Mouse (Mus musculus) E14TG2a.4 (cell line): Measurements from ENCODE around the gene Nrxn3.

ENCODE experiments used
- CTCF ChIP-seq: conservative IDR thresholded peaks from 2 replicates; pipeline ENCODE4 v1.5.1; 2014; ENCODE audit warnings: low read length
- NANOG ChIP-seq: IDR thresholded peaks from 2 replicates; pipeline ENCODE4 v1.6.1; 2014; ENCODE audit warnings: borderline replicate concordance, low read length, mixed read lengths
- POU5F1 ChIP-seq: IDR thresholded peaks from 2 replicates; pipeline ENCODE4 v1.6.1; 2014; ENCODE audit warnings: low read length, borderline replicate concordance

GRCm38 (mm10) chr12:90183021-90183420 lies 1460.3 kb downstream of the Nrxn3 start:
- no peak for TF ChIP-seq CTCF
- no peak for TF ChIP-seq POU5F1
- no peak for TF ChIP-seq NANOG
